Mouse (Mus musculus) ES-E14 (cell line): ENCODE results near the gene Cela2a. TPM values are rescaled to one million over a fixed set of nuclear protein-coding genes. Genes with fewer than 3 reads are reported as not detected.
A peak's percentile ranks its signal among the peaks of the same experiment; 100 is the strongest.

Experiments
- DNase-seq: peaks from one replicate; pipeline ENCODE4 v3.0.0-alpha.2; 2013; ENCODE audit warnings: low read depth, low spot score
- H3K27ac ChIP-seq: 2 replicates; pipeline ENCODE4 v1.5.1; 2012; ENCODE audit warnings: low read depth, mild to moderate bottlenecking, low read length, moderate library complexity, mixed read lengths; ENCODE audit not compliant: poor library complexity, insufficient read depth, severe bottlenecking
- H3K36me3 ChIP-seq: 2 replicates; pipeline ENCODE4 v1.6.1; 2012; ENCODE audit warnings: mild to moderate bottlenecking, low read length, moderate library complexity, mixed read lengths; ENCODE audit not compliant: control insufficient read depth, poor library complexity, insufficient read depth, severe bottlenecking
- H3K4me1 ChIP-seq, 2 experiments: fragments of 150-350 bp in 1 of 2; sonication (generic) in 1 of 2; 2 replicates each; pipeline ENCODE4 v1.6.1; 2012; ENCODE audit warnings: low read length in 2 of 2, mild to moderate bottlenecking in 1 of 2, mixed read lengths in 1 of 2; ENCODE audit not compliant: control insufficient read depth in 2 of 2, insufficient read depth in 2 of 2, poor library complexity in 1 of 2
- H3K4me3 ChIP-seq, 2 experiments: fragments of 150-350 bp in 1 of 2; sonication (generic) in 1 of 2; 2 replicates each; pipeline ENCODE4 v1.5.1; 2012; ENCODE audit warnings: low read length in 2 of 2, low read depth in 1 of 2, mild to moderate bottlenecking in 1 of 2, mixed read lengths in 1 of 2; ENCODE audit not compliant: insufficient read depth in 1 of 2, poor library complexity in 1 of 2, severe bottlenecking in 1 of 2
- H3K9ac ChIP-seq: 2 replicates; pipeline ENCODE4 v1.6.1; 2012; ENCODE audit warnings: low read depth, mild to moderate bottlenecking, low read length, mixed read lengths; ENCODE audit not compliant: poor library complexity, insufficient read depth, severe bottlenecking
- H3K9me3 ChIP-seq: fragments of 150-350 bp; sonication (generic); 2 replicates; pipeline ENCODE4 v1.6.1; 2012; ENCODE audit warnings: low read depth, mild to moderate bottlenecking, low read length; ENCODE audit not compliant: control insufficient read depth, insufficient read depth
- CHD2 ChIP-seq: IDR thresholded peaks from 2 replicates; pipeline ENCODE4 v1.6.1; 2014; ENCODE audit warnings: mild to moderate bottlenecking, low read depth, low read length, inconsistent platforms
- HCFC1 ChIP-seq: IDR thresholded peaks from 2 replicates; pipeline ENCODE4 v1.6.1; 2012; ENCODE audit warnings: low read length, inconsistent platforms, borderline replicate concordance; ENCODE audit not compliant: insufficient read depth
- MAFK ChIP-seq: IDR thresholded peaks from 2 replicates; pipeline ENCODE4 v1.6.1; 2014; ENCODE audit warnings: mild to moderate bottlenecking, low read depth, low read length, inconsistent platforms; ENCODE audit not compliant: insufficient read depth
- ZC3H11A ChIP-seq: IDR thresholded peaks from 2 replicates; pipeline ENCODE4 v1.6.1; 2012; ENCODE audit warnings: low read depth, mild to moderate bottlenecking, inconsistent platforms, low read length, borderline replicate concordance
- ZNF384 ChIP-seq: IDR thresholded peaks from 2 replicates; pipeline ENCODE4 v1.6.1; 2012; ENCODE audit warnings: low read depth, low read length, inconsistent platforms
- in situ Hi-C, 2 experiments: fragments of 600-800 bp; cut with MboI; formaldehyde crosslinking; loops; one replicate each; pipeline ENCODE4 v1.15.1; 2025; ENCODE audit warnings: low sequenced_read_pairs in 2 of 2, inconsistent platforms in 1 of 2; ENCODE audit not compliant: unreplicated experiment in 2 of 2
- total RNA-seq: library from RNA; depleted of rRNA; stranded (reverse); fragments of 300-350 nt; gene quantifications from 2 replicates; pipeline ENCODE4 v1.2.3, GENCODE M21; 2012

Cela2a gene
- total RNA-seq, 1 experiment, result 8.2 TPM

GRCm38 (mm10) chr4:141771823-141772222 is 54.1 kb downstream of the Cela2a start:
- DNase-seq, result no peak
- in situ Hi-C loops, result no loop called here
- H3K27ac ChIP-seq, result no peak overlapping the region
- no peak overlapping the region for H3K9ac ChIP-seq
- TF ChIP-seq MAFK (no peak), ZNF384 (no peak), HCFC1 (no peak), CHD2 (no peak), ZC3H11A (no peak)
- H3K36me3 ChIP-seq, result peaks cover 16% of the 10 kb centered on the region; the same call in 1 of the 2 replicates
- H3K4me3 ChIP-seq, result no peak overlapping the region
- peaks cover 0 to 5% of the 10 kb centered on the region in 2 experiments; a peak in 2 of 4 replicates for H3K4me1 ChIP-seq
- no peaks in the 10 kb centered on the region for H3K9me3 ChIP-seq

GRCm38 (mm10) chr4:141769501-141770160 is 56.3 kb downstream of the Cela2a start:
- Histone ChIP-seq H3K9me3 (no peaks in the 10 kb centered on the region), H3K4me3 (no peak overlapping the region), H3K4me1 (peaks cover 0 to 5% of the 10 kb centered on the region in 2 experiments; a peak in 2 of 4 replicates), H3K36me3 (peaks cover 18% of the 10 kb centered on the region; the same call in 1 of the 2 replicates), H3K27ac (no peak overlapping the region), H3K9ac (no peak overlapping the region)
- no peak for DNase-seq
- TF ChIP-seq MAFK, result no peak
- no peak for TF ChIP-seq CHD2
- TF ChIP-seq HCFC1, result no peak
- no peak for TF ChIP-seq ZNF384
- TF ChIP-seq ZC3H11A, result no peak
- in situ Hi-C loops, result no loop called here

GRCm38 (mm10) chr4:141767353-141768036 is 58.5 kb downstream of the Cela2a start:
- no peak for TF ChIP-seq MAFK
- TF ChIP-seq ZNF384, result no peak
- no peak for TF ChIP-seq CHD2
- no peak for TF ChIP-seq HCFC1
- TF ChIP-seq ZC3H11A, result no peak
- Histone ChIP-seq H3K4me1 (peaks cover 0 to 5% of the 10 kb centered on the region in 2 experiments; a peak in 2 of 4 replicates), H3K36me3 (peaks cover 32% of the 10 kb centered on the region), H3K9me3 (no peaks in the 10 kb centered on the region), H3K27ac (no peak overlapping the region), H3K9ac (0 out of 2 replicates have a peak overlapping the region, but pooled peaks have one; percentile 12), H3K4me3 (peak overlapping the region in 1 of 2 experiments; percentile 48; a peak in 2 of 4 replicates)
- in situ Hi-C loops, result no loop called here
- DNase-seq, result no peak

GRCm38 (mm10) chr4:141766668-141767352 is 59.1 kb downstream of the Cela2a start:
- DNase-seq, result no peak
- Histone ChIP-seq H3K36me3 (peaks cover 32% of the 10 kb centered on the region), H3K27ac (no peak overlapping the region; the same call in 1 of the 2 replicates), H3K4me3 (peak overlapping the region in 1 of 2 experiments; percentile 48; a peak in 2 of 4 replicates), H3K9me3 (no peaks in the 10 kb centered on the region), H3K9ac (no peak overlapping the region), H3K4me1 (peaks cover 0 to 5% of the 10 kb centered on the region in 2 experiments; a peak in 2 of 4 replicates)
- TF ChIP-seq CHD2, result no peak
- TF ChIP-seq MAFK, result peak; percentile 43; the same call in 1 of the 2 replicates
- no peak for TF ChIP-seq HCFC1
- no peak for TF ChIP-seq ZC3H11A
- TF ChIP-seq ZNF384, result no peak
- in situ Hi-C loops, result no loop called here
